Mouse (Mus musculus): ENCODE measurements around the gene Rnf151.
"Not testable (repeated sequence)": the region's sequence is repeated elsewhere in the genome, so short reads cannot be mapped to it uniquely, and the experiment has no call there.

Rnf151 gene

DNA sequence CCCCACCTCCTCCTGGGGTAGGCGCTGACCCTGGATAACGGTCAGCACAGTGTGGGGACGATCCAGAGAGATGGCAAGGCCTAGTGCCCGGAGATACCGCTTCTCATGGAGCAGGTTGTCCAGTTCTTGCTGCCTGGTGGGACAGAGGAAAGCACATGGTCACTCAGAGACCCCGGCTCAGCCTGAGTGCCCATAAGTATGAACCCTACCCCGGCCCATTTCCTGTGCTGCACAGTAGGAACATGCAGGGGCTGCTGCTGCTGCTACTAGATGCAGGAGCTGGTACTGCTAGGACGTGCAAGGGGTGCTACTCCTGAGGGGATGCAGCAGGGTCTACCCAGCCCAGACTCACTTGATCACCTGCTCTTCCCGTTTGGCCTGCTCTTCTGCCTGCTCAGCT lies 16.6 kb downstream of the Rnf151 start:
- DNase-seq = no peak

GRCm38 (mm10) chr17:24699473-24699872 lies 18.4 kb downstream of the Rnf151 start:
- no peak for DNase-seq

- no peak for DNase-seq
These were observed 19.1 kb downstream of the Rnf151 start for GRCm38 (mm10) chr17:24698715-24699114.

DNA sequence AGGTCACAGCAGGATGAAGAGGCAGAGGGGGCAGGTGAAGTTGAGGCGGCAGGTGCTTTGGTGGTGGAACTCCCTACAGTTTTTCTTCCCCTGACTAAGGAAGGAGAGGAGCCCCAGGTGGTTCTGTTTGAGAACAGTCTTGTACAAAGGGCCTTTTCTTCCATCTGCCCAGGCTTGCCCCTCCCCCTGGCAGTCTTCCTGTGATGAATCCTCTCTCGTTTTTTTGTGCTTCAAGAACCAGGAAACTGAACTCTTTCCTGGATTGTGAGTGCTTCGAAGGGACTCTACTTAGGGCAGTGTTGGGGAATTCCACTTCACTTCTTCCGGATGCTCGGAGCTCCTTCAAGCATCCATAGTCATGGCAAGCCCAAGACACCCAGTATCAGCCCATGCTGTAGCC lies 19.9 kb downstream of the Rnf151 start:
- peak; percentile 41 for DNase-seq

DNA sequence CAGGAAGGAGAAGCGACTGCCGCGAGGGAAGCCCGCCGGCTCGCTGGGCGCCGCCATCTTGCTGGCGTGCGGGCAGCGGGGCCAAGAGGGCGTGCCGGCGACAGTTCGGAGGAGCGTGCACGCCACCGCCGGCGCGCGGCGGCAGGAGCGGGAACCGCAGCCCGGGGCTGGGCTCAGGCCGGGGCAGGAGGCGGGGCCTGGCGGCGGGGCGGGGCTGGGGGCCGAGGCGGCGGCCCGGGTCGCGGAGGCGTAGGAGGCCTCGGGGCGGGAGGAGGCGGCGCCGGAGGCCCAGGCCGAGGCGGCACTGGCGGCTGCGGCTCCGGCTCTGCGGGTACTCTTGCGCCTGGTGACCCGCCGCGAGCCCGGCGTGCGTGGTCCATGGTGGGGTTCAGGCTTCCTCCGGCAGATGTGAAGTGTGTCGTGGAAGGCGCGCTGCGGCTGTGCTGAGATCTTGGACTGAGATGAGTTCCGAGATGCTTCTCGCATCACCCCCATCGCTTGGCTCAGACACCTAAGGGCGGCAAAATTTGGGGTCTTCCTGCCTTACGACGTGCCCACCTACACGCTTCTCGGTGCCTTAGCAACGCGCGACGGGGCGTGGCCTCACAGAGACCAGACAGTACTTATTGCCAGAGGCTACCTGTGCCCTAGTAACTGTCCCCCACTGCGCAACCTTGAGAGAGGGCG lies 21.7 kb downstream of the Rnf151 start, which contains the start of the genes Gfer and Noxo1:
Gene Gfer (minus strand): TSS at position 146 of the 687 bp plus-strand sequence.
Gene Noxo1 (plus strand): TSS at position 224 of the 687 bp plus-strand sequence.
- DNase-seq = peak; percentile 94

DNA sequence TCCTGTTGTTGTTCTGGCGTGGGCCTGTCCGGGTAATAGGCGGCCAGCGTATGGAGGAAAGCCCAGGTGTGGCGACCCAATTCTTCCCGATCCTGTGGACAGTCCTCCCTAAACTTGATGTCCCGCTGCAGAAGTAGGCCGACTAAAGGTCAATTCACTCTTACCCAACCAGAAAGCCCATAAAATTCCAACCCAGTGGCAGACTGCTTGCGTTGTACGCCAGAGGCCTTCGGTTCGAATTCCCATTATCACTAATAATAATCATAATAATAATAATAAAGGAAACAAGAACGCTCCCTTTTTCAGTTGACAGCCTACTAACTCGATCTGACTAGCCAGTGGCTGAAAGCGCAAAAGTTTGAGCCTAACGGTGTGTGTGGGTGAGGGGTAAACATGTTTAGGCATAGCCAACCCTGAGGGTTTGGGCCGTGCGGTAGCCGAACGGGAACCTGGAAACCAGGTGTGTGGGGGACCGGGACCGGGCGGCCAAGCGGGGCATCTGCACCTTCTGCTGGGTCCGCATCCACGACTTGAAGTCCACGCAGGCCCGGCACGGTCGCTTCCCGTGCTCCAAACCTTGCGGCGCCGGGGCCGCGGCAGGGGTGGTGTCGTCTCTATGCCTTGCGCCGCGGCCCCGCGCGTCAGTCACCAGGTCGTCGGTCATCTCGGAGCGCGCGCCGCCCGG lies 22.4 kb downstream of the Rnf151 start:
- DNase-seq = no peak

- DNase-seq = no peak
These were observed 25.5 kb downstream of the Rnf151 start for GRCm38 (mm10) chr17:24692385-24692784.

DNA sequence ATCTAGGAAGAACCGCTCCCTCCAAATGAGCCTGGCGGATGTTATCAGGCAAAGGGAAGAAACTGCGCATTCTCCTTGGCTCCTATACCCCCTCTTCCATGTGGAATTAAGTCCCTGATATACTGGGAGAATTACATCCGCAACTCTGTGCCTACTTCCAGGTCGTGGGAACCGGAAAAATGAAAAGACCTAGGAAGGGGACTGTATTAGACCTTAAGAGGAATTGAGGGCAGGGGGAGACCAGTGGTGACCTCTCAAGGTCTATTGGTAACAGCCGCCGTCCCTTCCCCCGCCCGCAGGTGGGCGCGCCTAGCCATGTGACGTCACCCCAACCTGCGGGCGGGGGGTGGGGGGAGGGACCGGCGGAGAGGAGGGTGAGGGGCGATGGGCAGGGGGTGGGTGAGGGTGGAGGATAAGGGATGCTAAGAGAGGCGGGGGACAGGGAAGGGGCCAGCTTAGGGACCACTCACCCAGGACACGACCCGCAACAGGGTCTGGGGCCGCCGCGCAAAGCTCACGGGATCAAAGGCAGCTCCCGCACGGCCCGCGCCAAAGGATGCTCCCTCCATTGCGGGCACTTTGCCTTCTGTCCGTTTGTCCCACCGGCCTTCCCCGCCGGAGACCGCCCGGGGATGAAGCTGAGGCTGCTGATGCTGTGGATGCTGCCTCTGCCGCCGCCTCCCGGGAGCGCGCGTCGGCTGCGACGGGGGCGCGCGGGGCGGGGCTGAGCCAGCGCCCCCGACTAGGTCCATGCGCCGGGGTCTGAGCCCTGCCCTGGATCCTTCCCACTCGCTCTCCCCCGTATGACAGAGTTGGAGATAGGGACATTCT lies 28.4 kb downstream of the Rnf151 start, which contains the start of gene Syngr3:
Gene Syngr3 (minus strand): TSS at position 705 of the 831 bp plus-strand sequence.
- peak; percentile 60 for DNase-seq

- no peak for DNase-seq
These were observed 30.3 kb downstream of the Rnf151 start for GRCm38 (mm10) chr17:24687599-24687998.

DNA sequence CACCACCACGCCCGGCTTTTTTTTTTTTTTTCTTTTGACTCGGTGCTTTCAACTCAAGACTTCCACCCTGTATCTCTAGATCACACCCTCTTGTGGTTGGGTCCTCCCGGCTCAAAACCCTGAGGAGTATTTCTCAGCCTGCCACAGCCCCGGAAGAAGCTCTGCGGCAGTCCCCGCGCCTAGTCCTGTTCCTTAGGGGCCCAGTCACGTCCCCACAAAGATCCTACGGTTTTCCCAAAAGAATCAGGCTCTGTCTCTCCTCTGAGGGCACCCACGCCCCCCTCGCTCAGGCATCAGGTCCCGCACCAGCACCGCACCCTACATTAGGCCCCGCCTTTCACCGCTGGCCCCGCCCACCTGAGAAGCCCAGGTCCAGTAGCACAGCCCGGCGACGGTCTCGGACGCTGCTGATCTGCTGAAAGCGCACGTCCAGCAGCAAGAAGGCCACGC lies 30.7 kb downstream of the Rnf151 start:
- peak; percentile 63 for DNase-seq

GRCm38 (mm10) chr17:24686514-24686913 lies 31.3 kb downstream of the Rnf151 start:
- peak; percentile 72 for DNase-seq

GRCm38 (mm10) chr17:24677500-24678080 lies 40.3 kb downstream of the Rnf151 start:
- no peak for DNase-seq

GRCm38 (mm10) chr17:24676877-24677276 lies 41.0 kb downstream of the Rnf151 start:
- no peak for DNase-seq

- DNase-seq = peak; percentile 70
These were observed 41.7 kb downstream of the Rnf151 start for GRCm38 (mm10) chr17:24676187-24676586.

DNA sequence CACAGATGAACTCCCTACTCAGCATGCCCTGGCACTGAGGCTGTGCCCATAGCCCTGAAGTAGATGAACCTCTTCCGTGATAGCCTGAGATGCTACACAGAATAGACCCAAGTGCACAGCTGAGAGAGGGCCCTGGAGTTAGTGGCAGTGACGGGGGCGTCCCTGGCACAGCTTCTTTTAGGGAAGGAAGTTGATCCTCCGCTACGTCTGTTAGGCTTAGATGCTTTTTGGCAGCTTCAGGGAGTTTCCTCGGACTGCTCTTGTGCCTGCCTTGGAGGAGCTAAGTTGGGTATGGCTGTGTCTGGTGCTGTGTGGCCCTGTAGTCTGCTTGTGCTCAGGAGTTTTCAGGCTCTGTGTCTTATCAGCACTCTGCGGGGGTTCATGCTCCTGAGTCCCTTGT lies 43.6 kb downstream of the Rnf151 start:
- no peak for DNase-seq

DNA sequence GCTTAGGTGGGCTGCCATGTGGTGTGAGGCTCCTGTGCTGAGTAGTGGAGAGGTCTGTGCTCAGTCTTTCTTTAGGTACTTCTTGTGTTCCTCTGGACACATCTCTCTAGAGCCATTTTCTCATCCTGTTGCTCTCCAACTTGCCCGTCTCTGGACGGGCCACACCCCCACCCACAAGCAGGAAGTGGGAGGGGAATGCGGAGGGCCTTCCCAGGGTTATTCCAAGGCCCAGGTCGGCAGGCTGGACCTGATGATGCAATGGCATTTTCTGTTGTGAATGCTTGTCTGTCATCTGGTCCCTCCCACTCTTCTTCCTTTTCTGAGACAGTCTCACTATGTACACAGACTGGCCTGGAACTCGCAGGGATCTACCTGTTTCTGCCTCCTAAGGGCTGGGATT lies 45.7 kb downstream of the Rnf151 start:
- no peak for DNase-seq

- DNase-seq = no peak
These were observed 46.5 kb downstream of the Rnf151 start for GRCm38 (mm10) chr17:24671346-24671745.

DNA sequence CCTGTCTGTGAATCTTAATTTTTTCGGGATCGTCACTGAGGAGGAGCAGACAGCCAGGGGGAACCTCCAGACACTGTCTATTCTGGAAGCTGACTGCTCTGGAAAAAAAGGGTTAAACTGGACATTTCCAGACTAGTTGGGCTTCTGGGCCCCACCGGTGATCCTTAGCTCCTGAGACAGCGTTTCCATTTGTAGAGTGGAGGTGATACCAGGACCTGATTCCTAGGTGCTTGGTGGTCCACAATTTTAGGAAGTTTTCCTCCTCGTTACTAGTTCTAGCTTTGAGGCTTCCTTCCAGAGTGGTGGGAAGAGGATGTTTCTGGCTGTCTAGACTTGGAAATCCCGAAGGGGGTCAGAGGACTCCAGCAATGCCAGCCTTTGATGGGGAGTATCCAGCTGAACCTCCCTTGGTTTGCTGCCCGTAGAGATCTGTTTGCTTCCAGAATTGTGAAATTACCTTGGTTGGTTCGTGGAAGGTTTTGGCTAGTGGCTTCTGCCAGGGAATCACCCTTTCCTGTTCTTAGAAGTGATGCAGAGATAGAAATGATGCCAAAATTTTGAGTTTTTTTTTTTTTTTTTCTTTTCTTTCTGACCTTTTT lies 47.5 kb downstream of the Rnf151 start:
- no peak for DNase-seq

DNA sequence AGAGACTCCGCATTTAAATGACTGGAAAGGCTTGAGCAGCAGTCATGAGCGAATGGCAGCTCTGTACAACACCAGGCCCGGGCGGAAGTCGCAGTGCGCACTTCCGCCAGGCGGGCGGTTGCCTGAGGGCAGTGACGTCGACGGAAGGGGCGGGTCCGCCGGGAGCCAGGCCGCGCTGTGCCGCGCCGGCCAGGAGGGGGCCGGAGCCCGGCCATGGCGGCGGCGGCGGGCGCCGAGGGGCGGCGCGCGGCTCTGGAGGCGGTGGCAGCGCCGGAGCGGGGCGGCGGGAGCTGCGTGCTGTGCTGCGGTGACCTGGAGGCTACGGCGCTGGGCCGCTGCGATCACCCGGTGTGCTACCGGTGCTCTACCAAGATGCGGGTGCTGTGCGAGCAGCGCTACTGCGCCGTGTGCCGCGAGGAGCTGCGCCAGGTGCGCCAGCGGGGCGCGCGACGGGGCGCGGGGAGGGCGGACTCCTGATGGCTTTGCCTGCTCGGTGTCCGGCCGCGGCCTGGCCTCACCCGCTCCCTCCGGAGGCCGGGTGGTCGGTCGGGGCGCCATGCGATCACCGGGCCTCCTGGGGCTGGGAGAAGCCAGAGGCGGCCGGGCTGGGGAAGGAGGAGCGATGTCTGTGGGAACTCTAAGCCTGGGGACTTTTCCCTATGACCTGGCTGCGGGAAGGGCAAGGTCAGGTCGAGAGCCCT lies 48.2 kb downstream of the Rnf151 start, which contains the start of gene Zfp598:
Gene Zfp598 (plus strand): TSS at position 143 of the 701 bp plus-strand sequence.
- DNase-seq = peak; percentile 97

GRCm38 (mm10) chr17:24669214-24669544 lies 48.7 kb downstream of the Rnf151 start:
- not testable (repeated sequence) for DNase-seq

GRCm38 (mm10) chr17:24667416-24667815 lies 50.4 kb downstream of the Rnf151 start:
- DNase-seq = peak; percentile 56

- DNase-seq = not testable (repeated sequence)
These were observed 50.9 kb downstream of the Rnf151 start for GRCm38 (mm10) chr17:24667011-24667410.
